Mouse (Mus musculus) lung, embryonic 16.5 days (tissue): ENCODE data around the gene Tmpo. TPM values are rescaled to one million over a fixed set of nuclear protein-coding genes. Genes with fewer than 3 reads are reported as not detected.
"Not testable (repeated sequence)": the region's sequence is repeated elsewhere in the genome, so short reads cannot be mapped to it uniquely, and the experiment has no call there.

Experiments used
- ATAC-seq: fragments of 200-750 bp; cut with Nextera tagmentation; 2 replicates; pipeline ENCODE4 v1.8.0; 2017; ENCODE audit warnings: low read depth, mild to moderate bottlenecking, moderate library complexity
- H3K27ac ChIP-seq: fragments of 300-500 bp; sonication (generic); 2 replicates; pipeline ENCODE4 v1.5.1; 2014; ENCODE audit warnings: mild to moderate bottlenecking, control low read depth, low read length
- H3K27me3 ChIP-seq: fragments of 300-500 bp; sonication (generic); 2 replicates; pipeline ENCODE4 v1.6.1; 2014; ENCODE audit warnings: low read depth, low read length, mixed read lengths; ENCODE audit not compliant: control insufficient read depth, insufficient read depth
- H3K36me3 ChIP-seq: fragments of 300-500 bp; sonication (generic); 2 replicates; pipeline ENCODE4 v1.6.1; 2014; ENCODE audit warnings: low read length; ENCODE audit not compliant: control insufficient read depth, insufficient read depth
- H3K4me1 ChIP-seq: fragments of 300-500 bp; sonication (generic); replicated peaks from 2 replicates; pipeline ENCODE4 v1.6.1; 2014; ENCODE audit warnings: low read length, mixed read lengths; ENCODE audit not compliant: control insufficient read depth, insufficient read depth
- H3K4me2 ChIP-seq: fragments of 300-500 bp; sonication (generic); 2 replicates; pipeline ENCODE4 v1.6.1; 2014; ENCODE audit warnings: low read depth, low read length, control low read depth
- H3K4me3 ChIP-seq: fragments of 300-500 bp; sonication (generic); 2 replicates; pipeline ENCODE4 v1.5.1; 2014; ENCODE audit warnings: mild to moderate bottlenecking, low read length, control low read depth
- H3K9ac ChIP-seq: fragments of 300-500 bp; sonication (generic); 2 replicates; pipeline ENCODE4 v1.6.1; 2014; ENCODE audit warnings: low read length, control low read depth
- H3K9me3 ChIP-seq: fragments of 300-500 bp; sonication (generic); 2 replicates; pipeline ENCODE4 v1.6.1; 2016; ENCODE audit warnings: low read length; ENCODE audit not compliant: control insufficient read depth
- WGBS: fragments of 180-500 bp; shearing (Covaris S2); extraction: QIAGEN DNeasy Blood & Tissue Kit; methylation state at CpG from one replicate; pipeline ENCODE4 v1.1.7; 2014; 5-methylcytosine and 5-hydroxymethylcytosine counted together
- polyA plus RNA-seq: library from polyadenylated mRNA; unstranded; fragments of >200 nt; fragmentation: Nextera tagmentation; extraction: Ambion mirVana; gene quantifications from 2 replicates; pipeline ENCODE4 v1.2.1, GENCODE M21; 2015

The Tmpo gene
- polyA plus RNA-seq, 1 experiment from 2014 or later, result 220 TPM

DNA sequence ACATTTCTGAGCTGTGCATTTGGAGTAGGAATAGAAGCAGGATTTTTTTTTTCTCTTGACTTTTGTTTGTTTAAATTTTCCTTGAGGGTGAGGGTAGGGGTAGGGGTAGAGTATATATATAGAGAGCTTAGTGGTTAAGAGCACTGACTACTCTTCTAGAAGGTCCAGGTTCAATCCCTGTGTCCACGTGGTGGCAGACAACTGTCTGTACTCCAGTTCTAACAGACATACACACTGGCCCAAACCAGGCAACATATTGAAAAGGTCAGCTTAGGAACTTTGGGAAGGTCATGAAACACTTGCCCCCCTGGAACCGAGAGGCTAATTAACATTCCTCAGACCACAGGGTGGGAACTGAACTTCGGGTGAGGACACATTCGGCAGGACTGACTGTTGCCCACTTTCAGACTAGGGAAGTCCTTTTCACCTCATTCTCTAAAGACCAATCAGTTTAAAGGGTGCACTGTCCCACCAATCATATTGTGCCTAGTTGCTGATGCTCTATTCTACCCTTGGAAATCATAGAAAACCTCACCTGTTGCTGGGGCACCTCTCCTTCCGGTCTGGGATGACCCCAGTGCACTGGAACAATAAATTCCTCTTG lies 7.7 kb upstream of the Tmpo start:
- Histone ChIP-seq H3K4me2 (no peak overlapping the region), H3K4me1 (peaks cover 4% of the 10 kb centered on the region; the same call in 1 of the 2 replicates), H3K27me3 (no peaks in the 10 kb centered on the region), H3K4me3 (no peak overlapping the region), H3K36me3 (no peaks in the 10 kb centered on the region), H3K27ac (no peak overlapping the region), H3K9ac (no peak overlapping the region; the same call in 1 of the 2 replicates), H3K9me3 (no peaks in the 10 kb centered on the region)
- WGBS, result 75% methylated on average over 5 of the region's 5 CpGs
- 0 out of 2 replicates have a peak, but pooled peaks have one; percentile 14 for ATAC-seq

DNA sequence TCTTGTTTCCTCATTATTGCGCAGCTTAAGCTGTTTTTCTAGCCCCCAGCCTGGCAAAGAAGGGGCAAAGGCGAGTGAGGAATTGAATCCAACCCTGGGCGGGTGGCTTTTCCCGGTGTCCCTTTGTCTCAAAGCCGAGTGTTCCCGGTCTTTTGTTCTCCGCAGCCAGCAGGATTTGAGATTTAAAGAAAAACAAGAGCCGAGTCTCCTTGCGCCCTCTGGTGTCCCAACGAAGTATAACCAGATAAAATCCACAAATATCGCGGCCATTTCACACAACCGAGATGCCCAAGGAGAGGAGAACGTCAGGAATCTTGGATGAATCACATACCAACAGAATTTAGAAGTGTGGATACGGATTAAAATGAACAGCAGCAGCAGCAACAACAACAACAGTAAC lies 6.8 kb upstream of the Tmpo start:
- peak overlapping the region; percentile 81 for H3K27ac ChIP-seq
- H3K9ac ChIP-seq, result peak overlapping the region; percentile 71
- H3K9me3 ChIP-seq, result no peaks in the 10 kb centered on the region
- ATAC-seq, result peak; percentile 68
- peak overlapping the region; percentile 58 for H3K4me2 ChIP-seq
- peaks cover 10% of the 10 kb centered on the region for H3K4me1 ChIP-seq
- no peaks in the 10 kb centered on the region for H3K36me3 ChIP-seq
- WGBS, result under 1% methylated on average over 15 of the region's 15 CpGs
- no peaks in the 10 kb centered on the region for H3K27me3 ChIP-seq
- H3K4me3 ChIP-seq, result peak overlapping the region; percentile 42

- Histone ChIP-seq H3K36me3 (no peaks in the 10 kb centered on the region), H3K27ac (peak overlapping the region; percentile 81), H3K4me1 (peaks cover 10% of the 10 kb centered on the region), H3K4me2 (peak overlapping the region; percentile 58), H3K4me3 (peak overlapping the region; percentile 42), H3K9me3 (no peaks in the 10 kb centered on the region), H3K9ac (peak overlapping the region; percentile 71), H3K27me3 (no peaks in the 10 kb centered on the region)
- peak; percentile 26; the same call in 1 of the 2 replicates for ATAC-seq
- 35% methylated on average over 10 of the region's 10 CpGs for WGBS
Measured at GRCm38 (mm10) chr10:91187349-91187748, 6.2 kb upstream of the Tmpo start.

- 89% methylated on average over 2 of the region's 2 CpGs for WGBS
- no peak overlapping the region for H3K4me3 ChIP-seq
- no peaks in the 10 kb centered on the region for H3K27me3 ChIP-seq
Measured at GRCm38 (mm10) chr10:91185721-91186120, 4.6 kb upstream of the Tmpo start.

DNA sequence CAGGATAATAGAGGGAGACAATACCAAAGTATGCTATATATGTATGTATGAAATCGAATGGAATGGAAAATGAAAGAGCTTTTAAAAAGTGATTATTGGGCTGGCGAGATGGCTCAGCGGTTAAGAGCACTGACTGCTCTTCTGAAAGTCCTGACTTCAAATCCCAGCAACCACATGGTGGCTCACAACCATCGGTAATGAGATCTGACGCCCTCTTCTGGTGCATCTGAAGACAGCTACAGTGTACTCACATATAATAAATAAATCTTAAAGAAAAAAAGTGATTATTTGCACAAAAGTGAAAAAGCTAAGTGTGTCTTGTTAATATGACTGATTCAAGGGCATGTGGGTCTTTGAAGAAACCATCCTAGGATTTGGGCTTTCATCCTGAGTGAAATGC lies 3.8 kb upstream of the Tmpo start:
- not testable (repeated sequence) for ATAC-seq, H3K9ac ChIP-seq, H3K9me3 ChIP-seq, H3K4me3 ChIP-seq, H3K36me3 ChIP-seq, H3K27me3 ChIP-seq, H3K27ac ChIP-seq, H3K4me2 ChIP-seq
- 71% methylated on average over 5 of the region's 5 CpGs for WGBS
- peaks cover 12% of the 10 kb centered on the region for H3K4me1 ChIP-seq

More at GRCm38 (mm10) chr10:91185721-91186120, 4.6 kb upstream of the Tmpo start:
- Histone ChIP-seq H3K9ac (no peak overlapping the region), H3K9me3 (no peaks in the 10 kb centered on the region), H3K27ac (no peak overlapping the region), H3K4me2 (no peak overlapping the region), H3K4me1 (peaks cover 10% of the 10 kb centered on the region), H3K36me3 (no peaks in the 10 kb centered on the region)
- no peak for ATAC-seq

- no peaks in the 10 kb centered on the region for H3K9me3 ChIP-seq
- peaks cover 12% of the 10 kb centered on the region for H3K4me1 ChIP-seq
- H3K4me3 ChIP-seq, result no peak overlapping the region
- H3K4me2 ChIP-seq, result peak overlapping the region; percentile 64
- H3K27ac ChIP-seq, result peak overlapping the region; percentile 100
- WGBS, result 43% methylated on average over 3 of the region's 3 CpGs
- H3K36me3 ChIP-seq, result no peaks in the 10 kb centered on the region
- no peaks in the 10 kb centered on the region for H3K27me3 ChIP-seq
- ATAC-seq, result no peak
- peak overlapping the region; percentile 56 for H3K9ac ChIP-seq
Measured at GRCm38 (mm10) chr10:91183316-91183715, 2.2 kb upstream of the Tmpo start.

DNA sequence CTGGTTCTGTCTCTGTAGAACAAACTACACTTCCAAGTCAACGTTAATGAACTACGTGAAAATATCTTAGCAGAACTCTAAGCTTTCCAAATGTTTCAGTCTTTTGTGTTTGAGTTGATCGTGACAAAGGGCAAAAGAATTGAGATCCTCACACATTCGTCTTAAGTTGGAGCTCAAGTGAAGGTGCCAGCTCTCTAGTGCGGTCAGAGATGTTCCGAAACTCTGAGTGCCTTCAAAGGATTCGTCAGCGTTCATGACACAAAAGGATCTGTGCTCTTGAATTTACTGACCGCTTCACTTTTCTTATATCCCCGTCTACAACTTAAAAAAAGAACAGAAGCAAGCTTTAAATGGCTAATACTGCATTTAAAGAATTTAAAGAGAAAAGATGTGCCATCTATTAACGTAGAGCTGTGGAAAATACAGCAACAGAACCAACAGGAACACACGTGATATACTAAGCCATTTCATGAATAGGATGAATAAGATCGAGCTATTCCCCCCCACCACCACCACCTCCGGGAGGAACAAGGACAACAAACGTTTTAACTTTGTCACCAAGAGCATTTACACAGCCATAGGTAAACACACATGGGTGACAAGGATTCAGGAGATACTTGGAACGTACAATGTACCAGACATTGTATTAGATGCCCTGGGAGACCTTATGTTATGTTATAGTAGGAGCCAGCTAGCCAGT lies 1.3 kb upstream of the Tmpo start:
- Histone ChIP-seq H3K9ac (peak overlapping the region; percentile 81), H3K27ac (peak overlapping the region; percentile 100), H3K27me3 (no peaks in the 10 kb centered on the region), H3K4me1 (peaks cover 12% of the 10 kb centered on the region), H3K4me2 (peak overlapping the region; percentile 64), H3K9me3 (no peaks in the 10 kb centered on the region), H3K4me3 (peak overlapping the region; percentile 53), H3K36me3 (no peaks in the 10 kb centered on the region)
- 1% methylated on average over 16 of the region's 16 CpGs for whole genome bisulfite sequencing
- ATAC-seq, result no peak

DNA sequence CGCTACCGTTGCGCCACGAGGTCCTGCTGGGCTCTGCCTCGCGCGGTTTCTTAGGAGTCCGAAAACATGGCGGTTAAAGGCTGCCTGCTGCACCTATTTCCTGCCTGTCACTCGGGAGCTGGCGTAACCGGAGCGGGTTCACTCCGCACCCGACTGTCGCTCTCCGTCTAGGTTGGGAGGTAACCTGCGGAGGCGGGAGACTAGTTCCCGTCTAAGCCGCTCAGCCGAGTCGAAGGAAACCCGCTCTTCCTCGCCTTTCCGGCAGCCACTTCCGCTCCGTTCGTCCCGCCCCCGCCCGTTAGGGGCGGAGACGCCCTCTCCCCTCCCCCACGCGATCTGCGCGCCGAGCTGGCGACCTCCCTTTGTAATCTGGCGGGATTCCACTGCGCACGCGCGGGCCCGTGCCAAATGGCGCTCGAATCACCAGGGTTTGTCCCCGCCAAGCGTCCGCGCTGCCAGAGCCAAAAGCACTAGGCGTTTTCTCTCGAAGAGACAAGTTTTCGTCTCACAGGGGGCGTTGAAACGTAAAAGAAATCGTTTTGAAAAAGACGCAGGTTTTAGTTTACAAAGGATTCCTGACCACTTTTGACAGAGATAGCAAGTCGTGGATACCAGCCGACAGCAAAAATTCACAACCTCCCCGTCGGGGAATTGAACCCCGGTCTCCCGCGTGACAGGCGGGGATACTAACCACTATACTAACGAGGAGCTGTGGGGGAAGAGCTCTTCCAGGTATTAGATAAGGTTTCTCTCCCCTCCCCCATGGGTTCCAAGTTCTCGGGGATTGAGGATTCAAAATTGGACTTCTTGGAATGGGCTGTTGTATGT lies 560 bp upstream of the Tmpo start:
- Histone ChIP-seq H3K27ac (peak overlapping the region; percentile 100), H3K36me3 (no peaks in the 10 kb centered on the region), H3K9me3 (no peaks in the 10 kb centered on the region), H3K4me1 (peaks cover 8% of the 10 kb centered on the region), H3K4me3 (peak overlapping the region; percentile 53), H3K9ac (peak overlapping the region; percentile 81), H3K27me3 (no peaks in the 10 kb centered on the region), H3K4me2 (peak overlapping the region; percentile 64)
- ATAC-seq, result peak; percentile 92
- under 1% methylated on average over 68 of the region's 69 CpGs for WGBS

- ATAC-seq, result no peak
- Histone ChIP-seq H3K4me2 (peak overlapping the region; percentile 64), H3K36me3 (no peaks in the 10 kb centered on the region), H3K27ac (peak overlapping the region; percentile 100), H3K9ac (peak overlapping the region; percentile 81), H3K27me3 (no peaks in the 10 kb centered on the region), H3K4me1 (peaks cover 8% of the 10 kb centered on the region), H3K4me3 (peak overlapping the region; percentile 53), H3K9me3 (no peaks in the 10 kb centered on the region)
- 18% methylated on average over 7 of the region's 7 CpGs for WGBS
Measured at GRCm38 (mm10) chr10:91180301-91180700, 814 bp downstream of the Tmpo start.
